ENCODE assay signal across 16 mouse cellular contexts in genomic region chr6:51401294-51401693, GRCm38 (mm10). TPM values are rescaled to one million over a fixed set of nuclear protein-coding genes. Genes with fewer than 3 reads are reported as not detected.
DNase-seq lines count a peak whose midpoint lies in the region; ATAC-seq and TF ChIP-seq lines count a peak whose summit lies in the region.
"Had no signal": no experiment of that assay in that cellular context is flagged by ENCODE, and none has a peak within 500 bp of the region (broad histone marks: within the 10 kb centered on the region; RNA-seq: fewer than 3 reads in every experiment).

No protein-coding gene starts in this region.

- H3K36me3 ChIP-seq in MEL (ENCODE audit: control insufficient read depth in 1 of 2, insufficient read depth in 2 of 2, low read length in 2 of 2), result peaks cover 0 to 38% of the 10 kb centered on the region in 2 experiments; a peak in 2 of 4 replicates
- no peaks in the 10 kb centered on the region for H3K36me3 ChIP-seq in stomach, embryonic 15.5 days
- H3K36me3 ChIP-seq: hindbrain, embryonic 15.5 days had no signal

- no peaks in the 10 kb centered on the region for H3K9me3 ChIP-seq in MEL (replicated peaks; ENCODE audit: insufficient read depth, low read length)
- H3K9me3 ChIP-seq in stomach, embryonic 15.5 days, result no peaks in the 10 kb centered on the region
- H3K9me3 ChIP-seq: hindbrain, embryonic 15.5 days had no signal

- H3K9ac ChIP-seq in MEL (ENCODE audit: control insufficient read depth, low read depth, low read length, poor library complexity, severe bottlenecking), result peak overlapping the region; percentile 28; the same call in 1 of the 2 replicates
- no peak overlapping the region for H3K9ac ChIP-seq in stomach, embryonic 15.5 days
- H3K9ac ChIP-seq: hindbrain, embryonic 15.5 days had no signal

- peak; percentile 21 to 27 for DNase-seq in cerebellum, postnatal 14 days
- DNase-seq in cerebellum, postnatal 4 days (ENCODE audit: low spot score in 2 of 2), result no peak
- DNase-seq in kidney, postnatal 4 days, result peak; percentile 47 to 56
- DNase-seq in kidney, adult 8-10 months, result no peak
- DNase-seq in MEL (ENCODE audit: low read depth, low spot score), result peak; percentile 64
- no peak for DNase-seq in spleen, postnatal 4 days (ENCODE audit: low spot score in 2 of 2)
- DNase-seq in gastrocnemius, adult 8-10 months (ENCODE audit: low spot score in 2 of 2), result no peak
- DNase-seq: B cell, adult 2 months; heart, adult 11 months; heart, postnatal 10 days; left cerebral cortex, postnatal 4 days; lung, adult 18-20 months; right cerebral cortex, postnatal 14 days had no signal

- TF ChIP-seq RAD21 in MEL (IDR thresholded peaks at IDR 0.05; ENCODE audit: low read depth, low read length), result no peak

- no peak overlapping the region for H3K27ac ChIP-seq in MEL (ENCODE audit: control insufficient read depth, low read depth, low read length)
- 0 out of 2 replicates have a peak overlapping the region, but pooled peaks have one; percentile 17 for H3K27ac ChIP-seq in stomach, embryonic 15.5 days
- H3K27ac ChIP-seq: hindbrain, embryonic 15.5 days had no signal

- no peak for TF ChIP-seq CTCF in MEL (IDR thresholded peaks at IDR 0.05 in 2 of 3, conservative IDR thresholded peaks at IDR 0.05 in 1 of 3; ENCODE audit: control insufficient read depth in 1 of 3, insufficient read depth in 1 of 3, low read depth in 2 of 3, low read length in 3 of 3, poor library complexity in 1 of 3, severe bottlenecking in 1 of 3)

- WGBS in stomach, embryonic 15.5 days, result 21% methylated on average over 6 of the region's 6 CpGs

- peak overlapping the region; percentile 27 to 42; a peak in 3 of 4 replicates for H3K4me3 ChIP-seq in MEL (ENCODE audit: control insufficient read depth in 1 of 2, insufficient read depth in 1 of 2, low read depth in 2 of 2, low read length in 2 of 2)
- no peak overlapping the region for H3K4me3 ChIP-seq in stomach, embryonic 15.5 days (replicated peaks)
- H3K4me3 ChIP-seq: hindbrain, embryonic 15.5 days had no signal

- no peaks in the 10 kb centered on the region for H3K27me3 ChIP-seq in MEL (ENCODE audit: control insufficient read depth in 1 of 2, insufficient read depth in 2 of 2, low read length in 2 of 2)
- H3K27me3 ChIP-seq in stomach, embryonic 15.5 days (replicated peaks), result no peaks in the 10 kb centered on the region
- H3K27me3 ChIP-seq: hindbrain, embryonic 15.5 days had no signal

- ATAC-seq in stomach, embryonic 15.5 days (ENCODE audit: insufficient read depth, low FRiP score, low read depth), result peak; percentile 56; the same call in 1 of the 2 replicates

- H3K4me1 ChIP-seq in MEL (ENCODE audit: control insufficient read depth in 1 of 2, insufficient read depth in 2 of 2, low read length in 2 of 2), result peaks cover 18 to 50% of the 10 kb centered on the region in 2 experiments
- peaks cover 10% of the 10 kb centered on the region; the same call in 1 of the 2 replicates for H3K4me1 ChIP-seq in stomach, embryonic 15.5 days

- no peaks in the 10 kb centered on the region for H3K79me2 ChIP-seq in MEL (ENCODE audit: control insufficient read depth, insufficient read depth, low read length, poor library complexity)

- peak; percentile 36 to 57; a peak in 2 of 4 replicates for TF ChIP-seq EP300 in MEL (IDR thresholded peaks at IDR 0.05; ENCODE audit: low read depth in 1 of 2, low read length in 2 of 2)

- H3K4me2 ChIP-seq in stomach, embryonic 15.5 days, result peak overlapping the region; percentile 4; the same call in 1 of the 2 replicates
- H3K4me2 ChIP-seq: hindbrain, embryonic 15.5 days; midbrain, embryonic 11.5 days had no signal

- no peak for TF ChIP-seq POLR2A in MEL (IDR thresholded peaks at IDR 0.05; ENCODE audit: control insufficient read depth in 1 of 2, insufficient read depth in 1 of 2, low read depth in 1 of 2, low read length in 2 of 2, poor library complexity in 1 of 2)

TF ChIP-seq in MEL, 35 proteins besides CTCF, POLR2A, EP300 and RAD21:
- TF ChIP-seq ETS1 (IDR thresholded peaks at IDR 0.05; ENCODE audit: low read depth, low read length) (peak; percentile 64; the same call in 1 of the 2 replicates), JUND (IDR thresholded peaks at IDR 0.05; ENCODE audit: low read depth, low read length) (no peak), HCFC1 (IDR thresholded peaks at IDR 0.05; ENCODE audit: low read depth, low read length) (no peak), MAZ (IDR thresholded peaks at IDR 0.05; ENCODE audit: low read depth, low read length) (no peak), GABPA (IDR thresholded peaks at IDR 0.05; ENCODE audit: low read depth, low read length) (no peak), GATA1 (IDR thresholded peaks at IDR 0.05; ENCODE audit: low read depth, low read length) (0 out of 2 replicates have a peak, but pooled peaks have one; percentile 50), CHD2 (IDR thresholded peaks at IDR 0.05; ENCODE audit: low read length) (no peak), ZNF384 (IDR thresholded peaks at IDR 0.05; ENCODE audit: low read depth, low read length) (no peak), POLR2AphosphoS2 (IDR thresholded peaks at IDR 0.05; ENCODE audit: low read length) (no peak), POLR2AphosphoS5 (IDR thresholded peaks at IDR 0.05; ENCODE audit: borderline replicate concordance, low read depth, low read length) (no peak), MYB (IDR thresholded peaks at IDR 0.05; ENCODE audit: low read depth, low read length) (no peak), MAX (IDR thresholded peaks at IDR 0.05; ENCODE audit: low read length) (no peak), USF2 (IDR thresholded peaks at IDR 0.05; ENCODE audit: borderline replicate concordance in 1 of 2, insufficient read depth in 1 of 2, low read depth in 1 of 2, low read length in 2 of 2) (no peak), BHLHE40 (IDR thresholded peaks at IDR 0.05; ENCODE audit: borderline replicate concordance, low read depth, low read length) (no peak), ZKSCAN1 (IDR thresholded peaks at IDR 0.05; ENCODE audit: low read depth, low read length) (no peak), USF1 (IDR thresholded peaks at IDR 0.05; ENCODE audit: low read depth, low read length) (no peak), TAL1 (IDR thresholded peaks at IDR 0.05; ENCODE audit: low read length) (no peak), CHD1 (IDR thresholded peaks at IDR 0.05; ENCODE audit: low read depth, low read length) (no peak), SMC3 (IDR thresholded peaks at IDR 0.05; ENCODE audit: low read depth, low read length) (no peak), TBP (IDR thresholded peaks at IDR 0.05; ENCODE audit: low read depth, low read length) (no peak), TCF12 (IDR thresholded peaks at IDR 0.05; ENCODE audit: low read depth, low read length) (peak; percentile 60; the same call in 1 of the 2 replicates), E2F4 (IDR thresholded peaks at IDR 0.05; ENCODE audit: borderline replicate concordance, low read depth, low read length) (no peak), SIN3A (IDR thresholded peaks at IDR 0.05; ENCODE audit: low read length) (0 out of 2 replicates have a peak, but pooled peaks have one; percentile 25), KAT2A (conservative IDR thresholded peaks at IDR 0.05; ENCODE audit: low read depth, low read length) (no peak), MYC (IDR thresholded peaks at IDR 0.05; ENCODE audit: low read depth, low read length) (0 out of 2 replicates have a peak, but pooled peaks have one; percentile 44), NELFE (IDR thresholded peaks at IDR 0.05; ENCODE audit: low read depth, low read length) (no peak), ELF1 (IDR thresholded peaks at IDR 0.05; ENCODE audit: low read depth, low read length) (0 out of 2 replicates have a peak, but pooled peaks have one; percentile 36)

RNA-seq across cellular contexts. Expression of gene Nfe2l3, which starts 31.2 kb away (rescaled TPM):
- 0.07 and 0.15 TPM in 2 replicates for total RNA-seq in MEL (2012; rRNA removed)
- polyA plus RNA-seq in MEL (2012; ENCODE audit: insufficient read depth in 1 of 2, insufficient read length in 2 of 2, low read depth in 1 of 2, low replicate concordance in 2 of 2, missing spikeins in 1 of 2), result under 1 TPM in 1 of 2 experiments, not detected in 1; 0.21 TPM
- 6.8 and 9.4 TPM in 2 replicates for polyA plus RNA-seq in stomach, embryonic 15.5 days (2015; fragmentation: Nextera tagmentation; extraction: Ambion mirVana)
- total RNA-seq in gastrocnemius, adult 8-10 months (2022), result not detected

Comparison
In these comparisons a context has a peak if more than half of its experiments do, and no peak if none do; other contexts are left out.
1. DNase-seq: peak in cerebellum, postnatal 14 days (2 of 2), kidney, postnatal 4 days (2 of 2) and MEL (single experiment); none in cerebellum, postnatal 4 days (0 of 2), kidney, adult 8-10 months (0 of 2), spleen, postnatal 4 days (0 of 2) and gastrocnemius, adult 8-10 months (0 of 2).